Mouse (Mus musculus) C2C12 (cell line): ENCODE data around the gene Cfap221.

Source experiments
- CEBPB ChIP-seq: IDR thresholded peaks from one replicate; pipeline ENCODE4 v1.6.1; 2011; ENCODE audit warnings: low read depth, mild to moderate bottlenecking, control low read depth, moderate library complexity
- CTCF ChIP-seq: IDR thresholded peaks from one replicate; pipeline ENCODE4 v1.5.1; 2011; ENCODE audit not compliant: control insufficient read depth, insufficient read depth, insufficient read length
- MAX ChIP-seq: IDR thresholded peaks from one replicate; pipeline ENCODE4 v1.6.1; 2011; ENCODE audit warnings: mild to moderate bottlenecking, control low read depth
- MYOD1 ChIP-seq: IDR thresholded peaks from one replicate; pipeline ENCODE4 v1.6.1; 2011; ENCODE audit warnings: low read depth; ENCODE audit not compliant: control insufficient read depth, insufficient read length
- MYOG ChIP-seq: IDR thresholded peaks from one replicate; pipeline ENCODE4 v1.6.1; 2011; ENCODE audit not compliant: control insufficient read depth, insufficient read length; ENCODE audit errors: extremely low read depth
- USF1 ChIP-seq: IDR thresholded peaks from one replicate; pipeline ENCODE4 v1.6.1; 2011; ENCODE audit warnings: low read depth, mild to moderate bottlenecking, control low read depth, moderate library complexity

DNA sequence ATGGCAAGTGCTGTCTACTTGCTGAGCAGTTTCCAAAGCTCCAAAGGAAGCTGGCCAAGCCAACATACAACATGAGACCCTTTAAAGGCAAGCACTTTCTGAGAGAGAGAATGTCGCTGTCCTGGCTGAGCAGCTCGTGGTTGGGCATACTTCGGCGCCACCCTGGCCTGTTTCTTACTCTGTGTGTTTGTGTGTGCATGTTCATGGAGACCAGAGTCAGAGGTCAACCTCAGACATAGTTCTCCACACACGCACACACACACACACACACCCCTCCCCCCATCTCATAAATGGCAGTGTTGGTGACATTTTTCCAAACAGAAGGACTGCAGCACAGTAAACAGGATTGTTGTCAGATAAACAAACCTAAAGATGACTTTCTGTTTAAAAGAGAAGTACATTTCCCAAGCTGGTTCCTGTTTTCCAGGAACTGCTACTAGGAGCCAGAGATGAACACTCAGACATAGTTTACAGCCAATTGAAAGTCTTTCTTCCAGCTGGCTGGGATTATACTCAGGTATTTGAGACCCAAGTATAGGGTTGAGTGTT, 80.1 kb downstream of the Cfap221 start:
- TF ChIP-seq MAX, result no peak
- TF ChIP-seq CTCF, result no peak
- TF ChIP-seq MYOD1, result no peak
- TF ChIP-seq CEBPB, result no peak
- no peak for TF ChIP-seq USF1
- TF ChIP-seq MYOG, result no peak
